Mouse (Mus musculus) cerebellum, adult 8-10 months (tissue): Measurements from ENCODE around the gene Tle6.

Experiments
- DNase-seq: peaks from one replicate; pipeline ENCODE4 v3.0.0; 2022

Gene Tle6

GRCm38 (mm10) chr10:81620786-81621185 lies 19.9 kb upstream of the Tle6 start:
- DNase-seq, result no peak

- DNase-seq, result no peak
Observed at GRCm38 (mm10) chr10:81619976-81620375, 19.1 kb upstream of the Tle6 start.

- no peak for DNase-seq
Observed at GRCm38 (mm10) chr10:81615486-81615885, 14.6 kb upstream of the Tle6 start.

GRCm38 (mm10) chr10:81612779-81613178 lies 11.9 kb upstream of the Tle6 start:
- DNase-seq, result no peak

GRCm38 (mm10) chr10:81608308-81608707 lies 7.4 kb upstream of the Tle6 start:
- DNase-seq, result no peak

GRCm38 (mm10) chr10:81605974-81606751 lies 5.3 kb upstream of the Tle6 start, which contains the start of gene BC025920:
Gene BC025920 (plus strand): TSS chr10:81606270.
- peak; percentile 93 for DNase-seq

- DNase-seq, result no peak
Observed at GRCm38 (mm10) chr10:81605666-81605973, 4.7 kb upstream of the Tle6 start.

- peak; percentile 86 for DNase-seq
Observed at GRCm38 (mm10) chr10:81604968-81605665, 4.2 kb upstream of the Tle6 start.

GRCm38 (mm10) chr10:81604019-81604967 lies 3.4 kb upstream of the Tle6 start:
- DNase-seq, result peak; percentile 45

- DNase-seq, result peak; percentile 63
Observed at GRCm38 (mm10) chr10:81602741-81603151, 1.9 kb upstream of the Tle6 start.

- DNase-seq, result peak; percentile 39
Observed at GRCm38 (mm10) chr10:81601396-81601905, 578 bp upstream of the Tle6 start.

- peak; percentile 34 for DNase-seq
Observed at GRCm38 (mm10) chr10:81600096-81600495, 777 bp downstream of the Tle6 start.

- no peak for DNase-seq
Observed at GRCm38 (mm10) chr10:81599630-81600029, 1.2 kb downstream of the Tle6 start.

- no peak for DNase-seq
Observed at GRCm38 (mm10) chr10:81598871-81599270, 2.0 kb downstream of the Tle6 start.

- no peak for DNase-seq
Observed at GRCm38 (mm10) chr10:81598342-81598741, 2.5 kb downstream of the Tle6 start.

GRCm38 (mm10) chr10:81597137-81597950 lies 3.5 kb downstream of the Tle6 start:
- peak; percentile 34 for DNase-seq

- no peak for DNase-seq
Observed at GRCm38 (mm10) chr10:81596611-81597010, 4.3 kb downstream of the Tle6 start.

- DNase-seq, result peak; percentile 32
Observed at GRCm38 (mm10) chr10:81595599-81595998, 5.3 kb downstream of the Tle6 start.

- peak; percentile 64 for DNase-seq
Observed at GRCm38 (mm10) chr10:81593935-81594334, 6.9 kb downstream of the Tle6 start.

- no peak for DNase-seq
Observed at GRCm38 (mm10) chr10:81593223-81593622, 7.7 kb downstream of the Tle6 start.

- DNase-seq, result no peak
Observed at GRCm38 (mm10) chr10:81592631-81593030, 8.2 kb downstream of the Tle6 start.

GRCm38 (mm10) chr10:81591846-81592245 lies 9.0 kb downstream of the Tle6 start:
- DNase-seq, result no peak
